Mouse (Mus musculus) stomach, embryonic 16.5 days (tissue): ENCODE measurements at regions not wholly inside any gene's neighbourhood (a gene's known extent, or its start where the extent isn't known, plus 50 kb on each side); places are given as distances from the start of the nearest gene placed in this dataset.

Experiments
- ATAC-seq: fragments of 200-750 bp; cut with Nextera tagmentation; 2 replicates; pipeline ENCODE4 v1.8.0; 2017; ENCODE audit warnings: moderate number of reproducible peaks, moderate TSS enrichment; ENCODE audit not compliant: insufficient read depth, low FRiP score
- H3K27ac ChIP-seq: fragments of 300-500 bp; sonication (generic); 2 replicates; pipeline ENCODE4 v1.5.1; 2014; ENCODE audit warnings: low read length
- H3K27me3 ChIP-seq: fragments of 300-500 bp; sonication (generic); 2 replicates; pipeline ENCODE4 v1.6.1; 2014; ENCODE audit warnings: low read length, control low read depth, mixed read lengths; ENCODE audit not compliant: control insufficient read depth, insufficient read depth
- H3K36me3 ChIP-seq: fragments of 300-500 bp; sonication (generic); 2 replicates; pipeline ENCODE4 v1.6.1; 2014; ENCODE audit warnings: low read length; ENCODE audit not compliant: control insufficient read depth, insufficient read depth
- H3K4me1 ChIP-seq: fragments of 300-500 bp; sonication (generic); 2 replicates; pipeline ENCODE4 v1.6.1; 2014; ENCODE audit warnings: low read length, control low read depth, mixed read lengths; ENCODE audit not compliant: control insufficient read depth, insufficient read depth
- H3K4me2 ChIP-seq: fragments of 300-500 bp; sonication (generic); 2 replicates; pipeline ENCODE4 v1.6.1; 2014; ENCODE audit warnings: low read depth, low read length, mixed read lengths
- H3K4me3 ChIP-seq: fragments of 300-500 bp; sonication (generic); replicated peaks from 2 replicates; pipeline ENCODE4 v1.5.1; 2014; ENCODE audit warnings: mild to moderate bottlenecking, low read length
- H3K9ac ChIP-seq: fragments of 300-500 bp; sonication (generic); 2 replicates; pipeline ENCODE4 v1.6.1; 2014; ENCODE audit warnings: low read length
- H3K9me3 ChIP-seq: fragments of 300-500 bp; sonication (generic); replicated peaks from 2 replicates; pipeline ENCODE4 v1.6.1; 2016; ENCODE audit warnings: low read length, control low read depth; ENCODE audit not compliant: control insufficient read depth
- WGBS: fragments of 180-500 bp; shearing (Covaris S2); extraction: QIAGEN DNeasy Blood & Tissue Kit; methylation state at CpG from one replicate; pipeline ENCODE4 v1.1.7; 2014; 5-methylcytosine and 5-hydroxymethylcytosine counted together

- no peak for ATAC-seq
- no peaks in the 10 kb centered on the region for H3K36me3 ChIP-seq
- no peaks in the 10 kb centered on the region for H3K4me1 ChIP-seq
- no peak overlapping the region for H3K27ac ChIP-seq
- no peak overlapping the region for H3K4me3 ChIP-seq
- H3K4me2 ChIP-seq: no peak overlapping the region
- H3K27me3 ChIP-seq: no peaks in the 10 kb centered on the region
- H3K9me3 ChIP-seq: no peaks in the 10 kb centered on the region
- no peak overlapping the region for H3K9ac ChIP-seq
These were observed 178.8 kb upstream of the Ghitm start for GRCm38 (mm10) chr14:37313906-37314305.

DNA sequence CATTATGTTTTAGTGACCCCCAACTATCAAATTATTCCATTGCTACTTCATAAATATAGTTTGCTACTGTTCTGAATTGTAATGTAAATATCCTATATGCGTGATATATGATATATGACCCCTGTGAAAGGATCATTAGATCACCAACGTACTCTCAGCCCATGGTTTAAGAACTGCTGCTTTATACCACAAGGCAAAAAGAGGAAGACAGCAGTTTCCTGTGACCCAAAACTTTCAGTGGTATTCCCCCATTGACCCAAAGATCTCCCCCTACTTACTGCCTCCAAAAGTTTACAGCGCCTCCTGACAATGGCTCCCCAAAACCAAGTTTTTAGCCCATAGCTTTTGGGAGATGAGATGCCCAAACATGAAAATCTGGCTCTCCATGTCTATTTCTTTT lies 177.8 kb upstream of the Ghitm start:
- Histone ChIP-seq H3K27ac (no peak overlapping the region), H3K4me2 (no peak overlapping the region), H3K9me3 (no peaks in the 10 kb centered on the region), H3K9ac (no peak overlapping the region), H3K4me3 (no peak overlapping the region), H3K36me3 (no peaks in the 10 kb centered on the region), H3K4me1 (no peaks in the 10 kb centered on the region), H3K27me3 (no peaks in the 10 kb centered on the region)
- ATAC-seq: no peak
- 80% methylated on average over 3 of the region's 3 CpGs for WGBS

- Histone ChIP-seq H3K4me3 (no peak overlapping the region), H3K9ac (no peak overlapping the region), H3K27ac (no peak overlapping the region), H3K4me1 (no peaks in the 10 kb centered on the region), H3K27me3 (no peaks in the 10 kb centered on the region), H3K4me2 (no peak overlapping the region), H3K36me3 (no peaks in the 10 kb centered on the region), H3K9me3 (no peaks in the 10 kb centered on the region)
- no peak for ATAC-seq
- 31% methylated on average over 2 of the region's 2 CpGs for WGBS
These were observed 171.7 kb upstream of the Ghitm start for GRCm38 (mm10) chr14:37306622-37307274.

GRCm38 (mm10) chr14:37298631-37299030 lies 163.6 kb upstream of the Ghitm start:
- Histone ChIP-seq H3K36me3 (no peaks in the 10 kb centered on the region), H3K27ac (no peak overlapping the region), H3K4me1 (no peaks in the 10 kb centered on the region), H3K27me3 (no peaks in the 10 kb centered on the region), H3K9ac (no peak overlapping the region), H3K4me2 (no peak overlapping the region), H3K9me3 (no peaks in the 10 kb centered on the region), H3K4me3 (no peak overlapping the region)
- ATAC-seq: no peak

GRCm38 (mm10) chr14:37296531-37296930 lies 161.5 kb upstream of the Ghitm start:
- 43% methylated on average over 1 of the region's 1 CpGs for WGBS
- Histone ChIP-seq H3K4me1 (no peaks in the 10 kb centered on the region), H3K9ac (no peak overlapping the region), H3K4me3 (no peak overlapping the region), H3K9me3 (no peaks in the 10 kb centered on the region), H3K27ac (no peak overlapping the region), H3K4me2 (no peak overlapping the region), H3K36me3 (no peaks in the 10 kb centered on the region), H3K27me3 (no peaks in the 10 kb centered on the region)
- peak; percentile 69; the same call in 1 of the 2 replicates for ATAC-seq

DNA sequence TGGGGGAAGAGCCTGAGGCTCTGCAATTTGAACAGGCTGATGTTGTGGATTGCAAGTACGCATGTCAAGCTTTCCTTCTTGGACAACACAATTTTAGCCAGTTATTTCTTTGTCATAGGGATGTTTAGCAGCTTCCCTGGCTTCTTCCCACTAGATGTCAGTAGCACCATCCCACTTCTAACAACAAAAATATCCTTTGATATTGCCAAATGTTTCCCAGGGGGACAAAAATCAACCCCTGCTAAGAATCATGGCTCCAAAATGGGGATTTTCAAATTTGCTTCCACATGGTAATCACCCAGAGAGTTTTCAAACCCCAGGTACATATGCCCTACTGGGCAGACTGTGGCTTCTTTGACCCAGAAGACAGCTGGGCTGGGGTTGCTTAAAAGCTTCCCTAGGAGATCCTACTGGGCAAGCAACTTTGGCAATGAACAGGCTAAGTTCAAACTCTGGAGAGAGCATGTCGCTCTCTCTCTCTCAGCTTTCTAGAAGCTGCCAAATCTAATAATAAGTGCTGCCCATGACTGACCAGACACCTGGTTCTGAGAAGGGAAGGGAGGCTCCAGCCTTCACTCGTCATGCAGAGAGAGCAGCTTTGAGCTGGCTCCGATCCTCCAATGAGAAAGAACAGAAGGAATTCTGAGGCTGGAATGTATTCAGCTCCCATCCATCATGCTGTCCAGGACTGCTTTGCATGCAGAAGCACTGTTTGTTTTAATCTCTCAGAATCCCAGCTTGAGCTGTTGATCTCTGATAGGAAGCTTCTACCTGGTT lies 157.2 kb upstream of the Ghitm start:
- no peak overlapping the region for H3K9ac ChIP-seq
- H3K4me1 ChIP-seq: no peaks in the 10 kb centered on the region
- no peaks in the 10 kb centered on the region for H3K27me3 ChIP-seq
- H3K27ac ChIP-seq: no peak overlapping the region
- 35% methylated on average over 4 of the region's 4 CpGs for WGBS
- no peak overlapping the region for H3K4me3 ChIP-seq
- H3K4me2 ChIP-seq: no peak overlapping the region
- no peaks in the 10 kb centered on the region for H3K36me3 ChIP-seq
- ATAC-seq: no peak
- H3K9me3 ChIP-seq: no peaks in the 10 kb centered on the region

DNA sequence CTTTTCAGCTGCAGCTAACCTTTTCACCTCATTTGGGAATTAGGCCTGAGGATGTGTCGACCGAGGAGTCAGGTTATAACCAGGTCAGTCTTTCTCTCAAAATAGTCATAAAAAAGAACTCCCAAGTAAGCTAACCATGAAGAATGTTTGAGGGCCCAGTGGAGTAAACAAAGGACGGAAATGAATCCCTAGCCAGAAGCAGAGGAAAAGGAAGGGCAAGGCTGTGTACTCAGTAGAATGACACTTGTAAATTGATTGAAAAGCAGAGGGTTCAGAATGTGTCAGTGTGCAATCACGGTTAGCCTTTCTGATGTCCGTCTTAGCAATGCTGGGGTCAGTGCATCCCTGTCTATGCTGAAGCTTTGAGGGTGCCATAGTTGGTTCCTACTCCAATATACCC lies 149.3 kb upstream of the Ghitm start:
- no peak overlapping the region for H3K4me3 ChIP-seq
- no peak overlapping the region for H3K27ac ChIP-seq
- H3K36me3 ChIP-seq: no peaks in the 10 kb centered on the region
- no peak; the same call in 1 of the 2 replicates for ATAC-seq
- H3K27me3 ChIP-seq: no peaks in the 10 kb centered on the region
- H3K9me3 ChIP-seq: no peaks in the 10 kb centered on the region
- H3K9ac ChIP-seq: no peak overlapping the region
- H3K4me1 ChIP-seq: no peaks in the 10 kb centered on the region
- 21% methylated on average over 5 of the region's 5 CpGs for WGBS
- H3K4me2 ChIP-seq: no peak overlapping the region

DNA sequence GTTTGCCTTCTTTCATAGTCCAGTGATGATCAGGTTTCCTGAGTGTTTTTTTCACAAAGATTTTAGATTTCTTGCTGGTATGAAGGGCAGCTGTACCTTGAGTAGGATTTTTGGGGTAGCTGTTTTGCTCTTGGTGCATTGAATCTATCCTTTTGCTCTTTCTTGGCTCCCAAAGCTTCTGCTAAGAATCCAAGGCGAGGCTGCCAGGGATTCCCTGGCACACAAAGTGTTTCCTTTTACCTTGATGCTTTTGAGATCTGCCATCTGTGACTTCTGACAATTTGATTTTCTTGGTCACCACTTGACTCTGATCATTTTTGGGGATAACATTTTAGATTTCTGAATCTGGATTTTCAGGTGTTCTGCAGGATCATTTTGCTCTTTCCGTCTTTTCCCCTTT lies 144.3 kb upstream of the Ghitm start:
- no peaks in the 10 kb centered on the region for H3K9me3 ChIP-seq
- WGBS: 62% methylated on average over 2 of the region's 2 CpGs
- no peak overlapping the region for H3K4me3 ChIP-seq
- H3K27ac ChIP-seq: no peak overlapping the region
- H3K27me3 ChIP-seq: no peaks in the 10 kb centered on the region
- H3K4me2 ChIP-seq: no peak overlapping the region
- ATAC-seq: no peak
- no peak overlapping the region for H3K9ac ChIP-seq
- no peaks in the 10 kb centered on the region for H3K36me3 ChIP-seq
- no peaks in the 10 kb centered on the region for H3K4me1 ChIP-seq

GRCm38 (mm10) chr14:37276728-37277695 lies 141.9 kb upstream of the Ghitm start:
- Histone ChIP-seq H3K27ac (no peak overlapping the region), H3K4me1 (no peaks in the 10 kb centered on the region), H3K9ac (no peak overlapping the region), H3K9me3 (no peaks in the 10 kb centered on the region), H3K4me3 (no peak overlapping the region), H3K4me2 (no peak overlapping the region), H3K27me3 (no peaks in the 10 kb centered on the region), H3K36me3 (no peaks in the 10 kb centered on the region)
- no peak for ATAC-seq
- WGBS: 54% methylated on average over 7 of the region's 7 CpGs
